Mouse (Mus musculus): Measurements from ENCODE around the gene U2af1l4.
A peak's percentile ranks its signal among the peaks of the same experiment; 100 is the strongest.

U2af1l4 gene

GRCm38 (mm10) chr7:30563117-30563905 is at the start of gene U2af1l4, which contains the start of the genes Gm49396 and Psenen:
Gene U2af1l4, plus strand, starts transcription at chr7:30563301.
Gene Gm49396, plus strand, starts transcription at chr7:30563344.
Gene Psenen, minus strand, starts transcription at chr7:30563627.
- peak; percentile 99 for DNase-seq

GRCm38 (mm10) chr7:30515003-30515760 is 47.9 kb upstream of the U2af1l4 start:
- no peak for DNase-seq

DNA sequence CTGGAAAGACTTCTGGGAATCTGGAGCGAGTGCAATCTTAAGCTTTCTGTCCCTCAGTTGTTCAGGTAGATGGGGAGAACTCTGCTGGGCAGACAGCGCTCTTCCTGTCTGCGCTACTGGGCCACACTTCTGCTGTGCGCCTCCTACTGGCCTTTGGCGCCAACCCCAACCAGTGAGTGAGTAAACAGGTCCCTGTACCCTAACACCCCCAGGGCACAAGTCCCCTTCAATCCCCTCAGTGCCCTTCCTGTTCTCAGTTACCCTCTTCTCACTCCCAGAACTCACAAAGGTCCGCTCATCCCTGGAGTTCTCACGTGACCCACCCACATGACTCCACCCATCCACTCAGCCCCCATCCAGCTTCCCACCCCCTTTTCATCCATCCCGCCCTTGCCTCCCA is 44.8 kb upstream of the U2af1l4 start:
- peak; percentile 18 for DNase-seq

DNA sequence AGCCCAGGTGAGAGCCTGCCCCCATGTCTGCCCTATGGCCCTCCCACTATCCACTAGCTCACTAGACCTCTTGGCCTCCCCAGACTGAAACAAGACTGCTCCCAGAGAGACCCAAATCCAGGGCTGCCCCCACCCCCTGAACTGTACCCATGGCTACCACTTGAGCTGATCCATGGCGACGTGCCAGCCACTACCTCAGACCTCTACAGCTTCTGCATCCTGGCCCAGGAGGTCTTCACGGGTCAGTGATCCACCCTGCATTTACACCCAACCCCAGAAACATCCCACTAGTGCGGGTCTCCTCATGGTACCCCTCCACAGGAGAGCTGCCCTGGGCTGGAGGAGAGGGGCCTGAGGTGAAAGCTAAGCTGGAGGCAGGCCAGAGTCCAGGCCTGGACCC is 42.7 kb upstream of the U2af1l4 start:
- DNase-seq, result peak; percentile 57

DNA sequence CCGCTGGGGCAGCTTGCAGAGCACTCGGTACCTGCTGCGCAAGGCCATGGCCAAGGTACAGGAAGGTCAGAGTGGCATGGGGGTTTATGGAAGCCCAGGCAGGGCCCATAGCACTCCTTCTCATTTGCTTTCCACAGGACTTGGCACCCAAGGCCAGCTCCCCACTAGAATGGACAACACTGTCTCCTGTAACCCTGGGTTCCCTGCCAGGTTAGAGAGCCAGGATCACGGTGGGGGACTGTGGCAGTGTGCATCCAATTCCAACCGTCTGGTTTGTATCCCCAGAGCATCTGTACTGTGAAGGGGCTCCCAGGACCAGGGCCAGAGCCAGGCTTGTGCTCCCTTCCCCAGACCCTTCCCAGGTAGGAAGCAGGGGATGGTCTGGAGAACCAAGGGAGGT is 42.2 kb upstream of the U2af1l4 start:
- DNase-seq, result no peak

GRCm38 (mm10) chr7:30522871-30523270 is 40.2 kb upstream of the U2af1l4 start:
- DNase-seq, result no peak

GRCm38 (mm10) chr7:30524487-30524886 is 38.6 kb upstream of the U2af1l4 start:
- DNase-seq, result no peak

GRCm38 (mm10) chr7:30525954-30526353 is 37.1 kb upstream of the U2af1l4 start:
- no peak for DNase-seq

GRCm38 (mm10) chr7:30526399-30526798 is 36.7 kb upstream of the U2af1l4 start:
- DNase-seq, result no peak

- DNase-seq, result no peak
Observed at GRCm38 (mm10) chr7:30526981-30527380, 36.1 kb upstream of the U2af1l4 start.

GRCm38 (mm10) chr7:30531291-30531815 is 31.7 kb upstream of the U2af1l4 start:
- DNase-seq, result no peak

DNA sequence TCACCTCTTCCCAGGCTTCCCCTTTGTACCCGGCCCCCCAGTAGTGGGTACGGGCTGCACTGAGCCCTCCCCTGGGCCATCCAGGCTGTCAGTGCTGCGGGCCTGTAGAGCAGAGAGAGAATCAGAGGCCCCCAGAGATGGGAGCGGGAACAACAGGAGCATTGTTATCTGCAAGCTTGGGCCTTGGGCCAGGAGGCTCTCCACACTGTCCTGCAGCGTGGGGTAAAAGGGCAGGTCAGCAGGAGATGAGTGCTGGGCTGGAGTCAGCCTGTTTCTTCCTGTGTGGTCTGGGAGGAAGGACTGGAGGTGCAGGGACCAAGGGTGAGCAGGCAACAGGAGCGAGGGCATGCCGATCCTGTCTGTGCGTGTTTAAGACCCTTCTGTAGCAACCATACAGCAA is 30.2 kb upstream of the U2af1l4 start:
- DNase-seq, result peak; percentile 94

GRCm38 (mm10) chr7:30533941-30534632 is 29.0 kb upstream of the U2af1l4 start:
- DNase-seq, result peak; percentile 55

DNA sequence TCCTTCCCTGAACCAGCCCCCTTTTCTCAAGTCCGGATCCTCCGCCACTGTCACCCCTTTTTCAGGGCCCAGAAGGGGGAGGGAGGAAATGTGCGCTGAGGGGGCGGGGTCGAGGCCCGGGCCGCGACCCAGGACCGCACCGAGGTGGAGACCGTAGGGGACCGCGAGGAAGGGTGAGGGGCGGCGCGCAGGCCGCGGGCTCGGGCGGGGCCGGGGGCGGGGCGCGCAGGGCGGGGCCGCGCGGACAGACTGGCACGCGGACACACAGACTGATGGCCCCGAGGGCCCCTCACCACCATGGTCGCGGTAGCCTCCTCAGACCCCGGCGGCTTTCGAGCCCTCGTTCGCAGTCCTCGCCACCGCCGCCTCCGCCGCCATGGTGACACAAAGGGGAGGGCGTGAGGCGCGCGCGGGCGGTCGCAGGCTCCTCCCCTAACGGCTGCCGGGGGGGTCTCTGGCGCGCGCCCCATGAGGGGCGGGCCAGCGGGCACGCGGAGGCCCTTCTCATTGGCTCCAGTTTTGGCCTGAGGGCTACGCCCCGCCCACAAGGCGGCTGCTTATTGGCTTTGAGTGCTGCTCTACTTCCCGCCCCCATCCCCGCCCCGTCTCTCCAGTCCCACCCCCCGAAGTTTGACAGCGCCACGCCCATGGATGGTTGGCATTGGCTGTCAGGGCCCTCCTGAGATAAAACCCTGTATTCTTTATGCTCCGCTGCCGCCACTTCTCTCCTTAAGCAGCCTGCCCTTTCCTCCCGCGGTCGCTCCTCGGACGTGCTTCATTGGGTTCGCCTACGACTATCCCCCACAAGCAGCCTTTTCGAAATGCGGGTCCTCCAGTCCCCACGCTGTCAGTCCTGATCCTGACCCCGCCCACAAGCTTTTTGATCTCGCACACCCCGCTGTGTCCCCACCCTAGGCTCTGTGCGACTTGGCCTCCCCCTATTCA is 28.2 kb upstream of the U2af1l4 start, which contains the start of gene Arhgap33:
Gene Arhgap33, minus strand, starts transcription at position 428 of the 945 bp plus-strand sequence.
- peak; percentile 99 for DNase-seq

- DNase-seq, result no peak
Observed at GRCm38 (mm10) chr7:30540572-30540971, 22.5 kb upstream of the U2af1l4 start.

- no peak for DNase-seq
Observed at GRCm38 (mm10) chr7:30544327-30544726, 18.8 kb upstream of the U2af1l4 start.

DNA sequence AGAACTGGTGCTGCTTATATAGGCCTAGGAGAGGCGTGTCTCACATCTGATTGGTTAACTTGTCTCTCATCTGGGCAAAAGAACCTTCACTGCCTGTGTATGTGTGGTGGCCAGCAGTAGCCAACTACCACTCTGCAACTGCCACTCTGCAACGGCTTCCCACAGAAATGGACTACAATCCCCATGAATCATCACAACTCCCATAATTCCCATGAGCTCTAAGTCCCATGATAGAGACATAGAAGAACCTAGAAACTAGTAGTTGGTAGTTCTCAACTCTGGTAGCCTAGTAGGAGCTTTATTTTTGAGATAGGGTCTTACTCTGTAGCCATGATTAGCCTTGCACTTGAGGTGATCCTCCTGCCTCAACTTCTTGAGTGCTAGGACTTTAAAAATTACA is 13.2 kb upstream of the U2af1l4 start:
- no peak for DNase-seq

DNA sequence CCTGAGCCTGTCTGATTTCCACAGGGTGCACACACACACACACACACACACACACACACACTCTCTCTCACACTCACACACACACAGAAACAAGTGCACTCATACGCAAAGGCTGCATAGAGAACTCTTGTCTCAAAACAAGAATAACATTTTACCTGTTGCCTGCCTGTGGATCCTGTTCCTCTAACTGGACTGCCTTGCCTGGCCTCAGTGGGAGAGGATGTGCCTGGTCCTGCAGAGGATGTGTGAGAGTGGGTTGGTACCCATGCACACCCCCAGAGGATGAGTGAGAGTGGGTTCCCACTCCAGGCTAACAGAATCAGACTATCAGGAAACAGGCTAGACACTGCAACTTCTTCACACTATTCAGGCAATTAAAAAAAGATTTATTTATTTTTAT is 12.5 kb upstream of the U2af1l4 start:
- no peak for DNase-seq

DNA sequence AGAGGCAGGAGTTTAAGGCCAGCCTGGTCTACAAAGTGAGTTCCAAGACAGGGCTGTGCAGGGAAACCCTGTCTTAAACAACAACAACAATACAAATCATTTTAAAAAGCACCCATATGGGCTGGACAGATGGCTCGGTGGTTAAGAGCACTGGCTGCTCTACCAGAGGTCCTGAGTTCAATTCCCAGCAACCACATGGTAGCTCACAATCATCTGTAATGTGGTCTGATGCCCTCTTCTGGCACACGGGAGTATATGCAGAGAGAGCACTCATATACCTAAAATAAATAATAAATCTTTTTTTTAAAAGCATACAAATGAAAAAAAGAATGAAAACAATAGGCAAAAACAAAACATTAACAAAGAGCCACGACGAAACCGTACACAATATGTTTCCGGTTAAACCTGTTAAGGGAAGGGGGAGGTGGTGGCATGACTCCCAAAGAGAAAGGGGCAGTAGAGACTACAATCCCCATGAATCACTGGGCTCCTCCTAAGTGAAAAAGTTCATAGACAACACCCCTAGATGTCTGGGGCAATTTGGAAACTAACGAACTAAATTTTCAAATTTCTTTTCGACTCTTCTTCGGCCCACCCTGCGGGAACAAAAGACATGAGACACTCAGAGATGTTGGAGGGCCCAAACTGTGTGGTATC is 11.5 kb upstream of the U2af1l4 start:
- DNase-seq, result no peak

GRCm38 (mm10) chr7:30552102-30553020 is 10.7 kb upstream of the U2af1l4 start, which contains the start of the genes Hspb6 and Proser3:
Gene Hspb6, plus strand, starts transcription at chr7:30552178.
Gene Proser3, minus strand, starts transcription at chr7:30552299.
- DNase-seq, result peak; percentile 99

Data from retina, postnatal 1 day (tissue).